Mouse (Mus musculus) limb, embryonic 14.5 days (tissue): ENCODE results near the gene Stx18. TPM values are rescaled to one million over a fixed set of nuclear protein-coding genes. Genes with fewer than 3 reads are reported as not detected.

Experiments used
- ATAC-seq: fragments of 200-750 bp; cut with Nextera tagmentation; 2 replicates; pipeline ENCODE4 v1.8.0; 2017; ENCODE audit warnings: low read depth, moderate number of reproducible peaks, moderate TSS enrichment; ENCODE audit not compliant: low FRiP score
- DNase-seq: peaks from one replicate; pipeline ENCODE4 v3.0.0-alpha.2; 2015; ENCODE audit warnings: low spot score
- H3K27ac ChIP-seq: fragments of 300-500 bp; sonication (generic); replicated peaks from 2 replicates; pipeline ENCODE4 v1.5.1; 2014; ENCODE audit warnings: low read depth, mild to moderate bottlenecking, low read length, moderate library complexity, mixed read lengths
- H3K27me3 ChIP-seq: fragments of 300-500 bp; sonication (generic); 2 replicates; pipeline ENCODE4 v1.6.1; 2014; ENCODE audit warnings: low read length, mixed read lengths; ENCODE audit not compliant: control insufficient read depth, insufficient read depth
- H3K36me3 ChIP-seq: fragments of 300-500 bp; sonication (generic); 2 replicates; pipeline ENCODE4 v1.6.1; 2014; ENCODE audit warnings: mild to moderate bottlenecking, low read length, moderate library complexity, mixed read lengths; ENCODE audit not compliant: control insufficient read depth, insufficient read depth
- H3K4me1 ChIP-seq: fragments of 300-500 bp; sonication (generic); 2 replicates; pipeline ENCODE4 v1.6.1; 2014; ENCODE audit warnings: antibody characterized with exemption, low read length, mixed read lengths; ENCODE audit not compliant: control insufficient read depth, insufficient read depth
- H3K4me2 ChIP-seq: fragments of 300-500 bp; sonication (generic); replicated peaks from 2 replicates; pipeline ENCODE4 v1.6.1; 2014; ENCODE audit warnings: low read depth, mild to moderate bottlenecking, low read length, moderate library complexity; ENCODE audit not compliant: severe bottlenecking
- H3K4me3 ChIP-seq: fragments of 300-500 bp; sonication (generic); replicated peaks from 2 replicates; pipeline ENCODE4 v1.5.1; 2014; ENCODE audit warnings: low read length
- H3K9ac ChIP-seq: fragments of 300-500 bp; sonication (generic); 2 replicates; pipeline ENCODE4 v1.6.1; 2014; ENCODE audit warnings: mild to moderate bottlenecking, low read depth, low read length, moderate library complexity; ENCODE audit not compliant: severe bottlenecking
- H3K9me3 ChIP-seq: fragments of 300-500 bp; sonication (generic); 2 replicates; pipeline ENCODE4 v1.6.1; 2016; ENCODE audit warnings: low read length; ENCODE audit not compliant: control insufficient read depth
- POLR2A ChIP-seq: fragments of 200-500 bp; IDR thresholded peaks from 2 replicates; pipeline ENCODE4 v1.8.0; 2012; ENCODE audit warnings: inconsistent platforms, mild to moderate bottlenecking, moderate library complexity, borderline replicate concordance; ENCODE audit not compliant: insufficient read depth, insufficient read length; ENCODE audit errors: extremely low read depth
- WGBS: fragments of 180-500 bp; shearing (Covaris S2); extraction: QIAGEN DNeasy Blood & Tissue Kit; methylation state at CpG from one replicate; pipeline ENCODE4 v1.1.7; 2014; 5-methylcytosine and 5-hydroxymethylcytosine counted together
- polyA plus RNA-seq, 2 experiments: library from polyadenylated mRNA; depleted of rRNA in 1 of 2; stranded (reverse) in 1 of 2; unstranded in 1 of 2; fragments of >200 nt; fragmentation: Nextera tagmentation in 1 of 2; extraction: Ambion mirVana in 1 of 2; gene quantifications; 2 replicates each; pipeline versions ENCODE4 v1.2.1 to v1.2.3; 2012 to 2014

Gene Stx18
- 35.2 and 43.1 TPM in 2 replicates for polyA plus RNA-seq (2012; rRNA removed)
- 49.0 and 52.3 TPM in 2 replicates for polyA plus RNA-seq (2014; fragmentation: Nextera tagmentation; extraction: Ambion mirVana)

- H3K4me1 ChIP-seq = 0 out of 2 replicates have a peak, but pooled peaks cover 5% of the 10 kb centered on the region
- TF ChIP-seq POLR2A = no peak; the same call in 1 of the 2 replicates
- H3K9me3 ChIP-seq = no peaks in the 10 kb centered on the region
- peak within 1 kb of the TSS; percentile 68 for H3K9ac ChIP-seq
- ATAC-seq = peak; percentile 95
- peak within 1 kb of the TSS; percentile 57 for H3K4me2 ChIP-seq
- 0 out of 2 replicates have a peak, but pooled peaks cover 6% of the 10 kb centered on the region for H3K36me3 ChIP-seq
- peak within 1 kb of the TSS; percentile 53 for H3K27ac ChIP-seq
- peak; percentile 91 for DNase-seq
- peak within 1 kb of the TSS; percentile 74 for H3K4me3 ChIP-seq
- under 1% methylated on average over 57 of the region's 57 CpGs for WGBS
- H3K27me3 ChIP-seq = no peaks in the 10 kb centered on the region
Observed at GRCm38 (mm10) chr5:38038710-38039592, at the start of gene Stx18. Gene Stx18 (plus strand): TSS chr5:38038742.

GRCm38 (mm10) chr5:37992346-37992745 is 46.2 kb upstream of the Stx18 start:
- Histone ChIP-seq H3K4me3 (no peak overlapping the region), H3K9ac (no peak overlapping the region), H3K4me2 (no peak overlapping the region), H3K4me1 (no peaks in the 10 kb centered on the region), H3K27ac (no peak overlapping the region), H3K9me3 (no peaks in the 10 kb centered on the region), H3K36me3 (no peaks in the 10 kb centered on the region), H3K27me3 (no peaks in the 10 kb centered on the region)
- DNase-seq (no peak), ATAC-seq (no peak)
- 87% methylated on average over 5 of the region's 5 CpGs for WGBS
- TF ChIP-seq POLR2A = no peak

GRCm38 (mm10) chr5:37998805-37999204 is 39.7 kb upstream of the Stx18 start:
- DNase-seq = no peak
- Histone ChIP-seq H3K36me3 (no peaks in the 10 kb centered on the region), H3K9me3 (no peaks in the 10 kb centered on the region), H3K27me3 (no peaks in the 10 kb centered on the region), H3K4me2 (no peak overlapping the region), H3K27ac (no peak overlapping the region), H3K4me1 (no peaks in the 10 kb centered on the region), H3K9ac (no peak overlapping the region), H3K4me3 (no peak overlapping the region)
- TF ChIP-seq POLR2A = no peak
- WGBS = 76% methylated on average over 2 of the region's 2 CpGs
- no peak for ATAC-seq

- Histone ChIP-seq H3K27ac (no peak overlapping the region), H3K4me1 (peaks cover 7% of the 10 kb centered on the region; the same call in 1 of the 2 replicates), H3K36me3 (no peaks in the 10 kb centered on the region), H3K9ac (no peak overlapping the region), H3K4me2 (no peak overlapping the region), H3K4me3 (no peak overlapping the region), H3K9me3 (no peaks in the 10 kb centered on the region), H3K27me3 (no peaks in the 10 kb centered on the region)
- DNase-seq (peak; percentile 35), ATAC-seq (peak; percentile 60)
- no peak for TF ChIP-seq POLR2A
- 34% methylated on average over 4 of the region's 4 CpGs for WGBS
Observed at GRCm38 (mm10) chr5:38002573-38002972, 36.0 kb upstream of the Stx18 start.

GRCm38 (mm10) chr5:38004746-38005145 is 33.8 kb upstream of the Stx18 start:
- TF ChIP-seq POLR2A = no peak
- 83% methylated on average over 5 of the region's 5 CpGs for WGBS

More at GRCm38 (mm10) chr5:38004746-38005145, 33.8 kb upstream of the Stx18 start:
- no peak for DNase-seq
- H3K4me1 ChIP-seq = peaks cover 7% of the 10 kb centered on the region; the same call in 1 of the 2 replicates
- no peaks in the 10 kb centered on the region for H3K36me3 ChIP-seq
- no peak overlapping the region for H3K4me3 ChIP-seq
- H3K9me3 ChIP-seq = no peaks in the 10 kb centered on the region
- no peaks in the 10 kb centered on the region for H3K27me3 ChIP-seq
- H3K27ac ChIP-seq = no peak overlapping the region
- H3K4me2 ChIP-seq = no peak overlapping the region
- ATAC-seq = no peak
- H3K9ac ChIP-seq = no peak overlapping the region
